Mouse (Mus musculus) regulatory T cell (primary cell): ENCODE data around the gene Arap1.

Source experiments
- in situ Hi-C: fragments of 300-600 bp; cut with MboI, MseI; formaldehyde crosslinking; loops from one replicate; pipeline ENCODE4 v1.15.1; 2025; ENCODE audit warnings: high pct_unique_total_duplicates

Gene Arap1

DNA sequence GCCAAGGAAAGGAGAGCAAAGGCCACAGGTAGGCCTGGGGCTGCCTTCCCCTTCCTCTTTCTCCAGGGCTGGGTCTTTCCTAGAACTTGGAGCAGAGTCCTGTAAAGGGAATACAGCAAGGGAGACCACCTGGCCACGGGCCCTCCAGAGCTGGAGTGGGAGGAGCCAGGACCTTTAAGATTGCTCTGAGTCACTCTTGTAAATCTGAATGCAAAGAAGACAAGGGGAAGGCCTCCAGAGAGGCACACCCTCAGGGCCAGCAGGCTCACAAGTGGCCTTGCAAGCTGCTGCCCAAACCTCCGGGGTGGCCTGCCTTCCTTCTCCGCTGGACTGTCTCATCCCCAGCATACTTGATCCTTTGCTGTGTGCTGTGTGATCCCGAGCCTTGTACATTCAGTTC lies 13.9 kb downstream of the Arap1 start:
- in situ Hi-C loops, result no loop called here

DNA sequence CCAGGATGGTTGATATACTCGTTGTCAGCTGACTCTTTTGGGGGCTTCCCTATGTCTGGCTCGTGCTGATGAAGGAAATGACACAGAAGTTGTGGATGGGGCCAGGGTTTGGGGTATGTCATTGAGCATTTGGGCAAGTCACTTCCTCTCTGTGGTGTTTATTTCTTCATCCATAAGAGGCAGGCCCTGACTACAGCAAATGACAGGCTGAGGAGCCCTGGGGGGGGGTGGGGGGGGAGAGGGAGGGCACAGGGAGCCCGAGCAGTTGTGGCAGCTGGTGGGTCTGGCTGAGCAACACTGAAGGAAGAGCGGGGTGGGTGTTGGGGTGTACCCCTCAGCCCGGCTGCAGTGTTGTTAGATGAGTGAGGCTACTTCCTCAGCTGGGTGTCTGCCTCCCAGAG lies 14.9 kb downstream of the Arap1 start:
- in situ Hi-C loops, result no loop called here

- in situ Hi-C loops, result no loop called here
Observed at GRCm38 (mm10) chr7:101363914-101364313, 16.0 kb downstream of the Arap1 start.

- in situ Hi-C loops, result no loop called here
Observed at GRCm38 (mm10) chr7:101367901-101368852, 20.3 kb downstream of the Arap1 start.

- in situ Hi-C loops, result loop anchor here (5.0 kb wide), 1 partner anchor 302 kb away; no protein-coding TSS in a partner anchor
Observed at GRCm38 (mm10) chr7:101369666-101370065, 21.8 kb downstream of the Arap1 start.

- in situ Hi-C loops, result loop anchor here (5.0 kb wide), 1 partner anchor 306 kb away; no protein-coding TSS in a partner anchor
Observed at GRCm38 (mm10) chr7:101373082-101373481, 25.2 kb downstream of the Arap1 start.

GRCm38 (mm10) chr7:101374155-101374554 lies 26.3 kb downstream of the Arap1 start:
- in situ Hi-C loops, result loop anchor here (5.0 kb wide), 1 partner anchor 307 kb away; no protein-coding TSS in a partner anchor

GRCm38 (mm10) chr7:101376701-101377340 lies 29.0 kb downstream of the Arap1 start:
- in situ Hi-C loops, result loop anchor here (5.0 kb wide), 1 partner anchor 60 kb away; the partner anchor contains the start of gene Stard10

DNA sequence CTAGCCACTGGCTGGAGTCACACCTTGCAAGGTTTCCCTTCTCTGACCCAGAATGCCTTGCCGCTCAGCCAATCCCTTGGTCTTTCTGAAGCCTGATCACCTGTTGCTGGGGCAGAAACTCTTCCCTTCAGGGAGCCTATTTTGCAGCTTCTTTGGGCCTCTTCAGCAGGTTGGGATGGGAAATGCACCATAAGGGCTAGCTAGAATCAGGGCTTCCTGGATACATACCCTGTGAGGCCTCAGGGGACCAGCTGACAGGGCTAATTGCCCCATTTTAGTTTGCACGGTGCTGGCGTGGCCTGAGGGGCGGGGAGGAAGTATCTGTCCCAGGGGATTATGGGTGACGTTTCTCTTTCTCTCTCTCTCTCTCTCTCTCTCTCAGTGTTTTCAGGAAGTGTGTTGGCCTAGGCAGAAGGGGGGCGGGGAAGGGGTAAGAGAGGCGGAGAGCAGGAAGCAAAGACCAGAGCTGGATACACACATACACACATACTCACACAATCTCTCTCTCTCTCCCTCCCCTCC lies 29.9 kb downstream of the Arap1 start:
- in situ Hi-C loops, result loop anchor here (5.0 kb wide), 1 partner anchor 61 kb away; the partner anchor contains the start of gene Stard10

DNA sequence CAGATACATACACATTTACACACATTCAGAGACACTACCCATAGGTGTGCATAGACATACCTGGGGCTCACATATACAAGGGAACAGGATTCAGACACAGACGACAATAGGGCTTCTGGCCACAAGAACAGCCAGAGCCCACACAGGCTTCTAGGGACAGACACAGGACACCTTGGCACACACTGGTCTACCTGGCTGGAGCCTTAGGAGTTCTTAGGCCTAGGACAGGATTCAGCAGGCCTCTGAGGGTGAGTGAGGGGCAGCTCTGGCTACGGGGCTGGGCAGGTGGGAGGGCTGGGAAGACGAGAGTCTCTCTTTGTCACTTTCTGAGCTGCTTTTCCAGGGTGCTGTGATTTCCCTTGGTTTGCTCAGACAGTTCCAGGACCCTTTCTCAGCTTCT lies 30.4 kb downstream of the Arap1 start:
- in situ Hi-C loops, result loop anchor here (5.0 kb wide), 1 partner anchor 61 kb away; the partner anchor contains the start of gene Stard10

GRCm38 (mm10) chr7:101378796-101379465 lies 31.1 kb downstream of the Arap1 start:
- in situ Hi-C loops, result loop anchor here (5.0 kb wide), 1 partner anchor 62 kb away; the partner anchor contains the start of gene Stard10

GRCm38 (mm10) chr7:101379732-101380131 lies 31.9 kb downstream of the Arap1 start:
- in situ Hi-C loops, result loop anchor here (5.0 kb wide), 1 partner anchor 62 kb away; the partner anchor contains the start of gene Stard10

GRCm38 (mm10) chr7:101381512-101381911 lies 33.6 kb downstream of the Arap1 start:
- in situ Hi-C loops, result no loop called here

DNA sequence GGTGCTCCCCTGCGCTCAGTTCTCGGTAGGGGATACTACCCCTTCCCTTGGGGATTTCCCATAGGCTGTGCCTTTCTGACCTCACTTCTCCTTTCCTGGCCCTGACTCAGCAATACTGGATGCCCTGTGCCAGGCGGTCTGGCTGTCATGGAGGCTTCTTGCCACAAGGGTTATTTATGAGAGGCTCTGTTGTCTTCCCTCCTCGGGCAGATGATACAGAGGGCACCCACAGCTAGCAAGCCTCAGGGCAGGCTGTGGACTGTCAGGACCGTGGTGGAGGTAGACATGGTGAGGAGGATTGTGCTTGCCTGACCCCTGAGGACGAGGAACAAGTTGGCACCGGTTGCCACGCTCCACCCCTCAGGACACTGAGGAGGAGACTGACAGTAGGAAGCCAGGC lies 34.5 kb downstream of the Arap1 start:
- in situ Hi-C loops, result no loop called here

DNA sequence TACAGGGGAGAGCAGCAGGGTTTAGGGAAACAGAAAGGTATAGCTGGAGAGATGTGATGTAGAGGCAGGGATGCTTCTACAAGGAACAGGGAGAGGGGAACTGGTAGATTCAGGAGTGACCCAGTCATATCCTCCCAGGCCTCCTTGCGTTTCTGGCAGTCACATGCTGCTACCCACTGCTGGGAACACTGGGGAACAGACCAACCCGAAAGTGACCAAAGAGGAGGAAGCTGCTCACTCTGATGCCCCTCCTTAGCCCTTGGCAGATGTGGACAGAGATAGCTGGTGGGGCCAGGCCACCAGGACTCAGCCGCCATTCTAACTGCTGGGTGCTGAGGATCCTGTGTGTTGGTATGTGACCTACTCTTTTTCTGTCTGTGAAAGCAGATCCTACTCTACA lies 35.9 kb downstream of the Arap1 start:
- in situ Hi-C loops, result no loop called here

DNA sequence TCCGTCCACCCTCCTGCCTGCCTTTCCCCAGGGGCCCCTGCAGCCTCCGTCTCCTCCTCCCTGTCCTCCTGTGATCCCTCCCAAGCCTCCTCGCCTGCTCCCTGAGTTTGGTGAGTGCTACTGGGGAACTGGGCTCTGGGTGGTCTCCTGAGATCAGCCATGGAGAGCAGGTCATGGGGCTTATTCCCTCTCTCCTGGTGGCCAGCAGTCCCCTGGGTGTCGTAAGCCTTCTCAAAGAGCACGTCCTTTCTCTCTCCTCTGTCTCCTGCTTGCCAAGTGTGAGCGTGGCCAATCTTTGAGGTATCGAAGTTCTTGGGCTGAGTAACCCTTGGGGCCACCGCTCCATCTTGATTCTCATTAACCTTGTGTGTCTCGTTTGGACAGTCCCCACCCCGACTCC lies 37.1 kb downstream of the Arap1 start:
- in situ Hi-C loops, result no loop called here

GRCm38 (mm10) chr7:101385331-101385733 lies 37.5 kb downstream of the Arap1 start:
- in situ Hi-C loops, result no loop called here

DNA sequence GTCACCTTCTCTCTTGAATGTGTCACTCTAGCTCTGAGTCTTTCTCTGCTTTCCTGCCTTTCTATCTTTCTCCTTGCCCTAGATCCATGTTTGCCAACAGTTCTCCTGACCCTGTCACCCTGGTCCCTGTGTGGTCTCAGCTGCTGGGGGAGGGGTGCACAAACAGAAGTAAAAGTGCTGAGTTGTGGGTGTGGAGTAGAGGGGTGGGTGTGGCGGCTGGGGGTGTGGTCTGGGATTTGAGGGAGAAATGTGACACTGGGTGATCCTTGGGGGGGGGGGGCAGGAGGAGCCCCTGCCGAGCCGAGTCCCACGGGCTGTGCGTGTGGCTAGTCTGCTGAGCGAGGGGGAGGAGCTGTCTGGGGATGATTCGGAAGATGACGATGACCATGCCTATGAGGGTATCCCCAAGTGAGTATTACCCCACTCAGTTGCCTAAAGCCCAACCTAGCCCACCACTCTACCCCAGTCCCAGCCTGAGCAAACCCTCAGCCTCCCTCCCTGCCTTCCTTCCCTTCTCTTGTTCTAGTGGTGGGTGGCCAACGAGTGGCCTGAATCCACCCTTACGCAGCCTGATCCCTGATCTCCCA lies 38.1 kb downstream of the Arap1 start:
- in situ Hi-C loops, result no loop called here

GRCm38 (mm10) chr7:101389256-101389655 lies 41.4 kb downstream of the Arap1 start:
- in situ Hi-C loops, result no loop called here

GRCm38 (mm10) chr7:101391909-101392479 lies 44.1 kb downstream of the Arap1 start:
- in situ Hi-C loops, result no loop called here

DNA sequence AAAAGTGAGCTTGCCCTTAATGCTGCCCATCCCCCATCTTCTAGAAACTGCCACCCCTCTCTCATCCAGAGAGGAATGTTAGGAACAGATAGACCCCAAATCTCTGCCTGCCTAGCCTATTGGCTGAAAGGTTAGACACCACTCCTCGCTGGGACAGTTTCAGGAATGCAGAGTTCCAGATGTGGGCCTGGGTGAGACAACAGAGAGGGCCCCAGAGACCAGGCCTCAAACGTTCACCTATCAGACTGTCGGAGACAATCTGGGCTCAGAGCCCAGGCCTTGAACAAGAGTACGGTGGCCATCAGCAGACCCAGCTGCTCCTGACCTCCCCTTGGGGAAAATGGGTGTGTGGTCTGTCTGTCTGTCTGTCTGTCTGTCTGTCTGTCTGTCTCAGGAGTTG lies 45.1 kb downstream of the Arap1 start:
- in situ Hi-C loops, result no loop called here
